Mouse (Mus musculus): ENCODE data around the gene Polr1e. TPM values are rescaled to one million over a fixed set of nuclear protein-coding genes. Genes with fewer than 3 reads are reported as not detected.
A peak's percentile ranks its signal among the peaks of the same experiment; 100 is the strongest.

The Polr1e gene
- polyA plus RNA-seq, 1 experiment from 2014 or later, result 18.3 TPM

- DNase-seq (ENCODE audit: low spot score) (peak; percentile 75), ATAC-seq (ENCODE audit: low FRiP score, low TSS enrichment) (peak; percentile 45)
Measured at GRCm38 (mm10) chr4:45011581-45012104, 6.7 kb upstream of the Polr1e start.

GRCm38 (mm10) chr4:45012105-45012975, 6.0 kb upstream of the Polr1e start, which contains the start of gene Zbtb5:
Gene Zbtb5, minus strand, starts transcription at chr4:45012412.
- under 1% methylated on average over 49 of the region's 63 CpGs for WGBS
- Histone ChIP-seq H3K4me3 (ENCODE audit: low read depth, low read length) (peak within 1 kb of the TSS; percentile 81), H3K27me3 (ENCODE audit: control insufficient read depth, insufficient read depth, low read length) (no peaks in the 10 kb centered on the region), H3K9me3 (ENCODE audit: control insufficient read depth, low read length) (no peaks in the 10 kb centered on the region), H3K36me3 (ENCODE audit: control insufficient read depth, insufficient read depth, low read length) (no peaks in the 10 kb centered on the region), H3K4me1 (replicated peaks; ENCODE audit: control insufficient read depth, insufficient read depth) (no peaks in the 10 kb centered on the region), H3K4me2 (replicated peaks; ENCODE audit: low read depth) (peak within 1 kb of the TSS; percentile 74), H3K27ac (replicated peaks) (peak within 1 kb of the TSS; percentile 98), H3K9ac (ENCODE audit: low read length) (peak within 1 kb of the TSS; percentile 87)
- no peak for TF ChIP-seq CTCF (IDR thresholded peaks at IDR 0.05; ENCODE audit: low read depth)
- no peak for TF ChIP-seq EP300 (optimal IDR thresholded peaks at IDR 0.05)
- peak; percentile 99 for DNase-seq (ENCODE audit: low spot score)
- ATAC-seq (ENCODE audit: low FRiP score, low TSS enrichment), result peak; percentile 98

More at GRCm38 (mm10) chr4:45011581-45012104, 6.7 kb upstream of the Polr1e start:
- TF ChIP-seq CTCF (IDR thresholded peaks at IDR 0.05; ENCODE audit: low read depth) (no peak), EP300 (optimal IDR thresholded peaks at IDR 0.05) (no peak)
- Histone ChIP-seq H3K4me1 (replicated peaks; ENCODE audit: control insufficient read depth, insufficient read depth) (no peaks in the 10 kb centered on the region), H3K36me3 (ENCODE audit: control insufficient read depth, insufficient read depth, low read length) (no peaks in the 10 kb centered on the region), H3K9ac (ENCODE audit: low read length) (peak overlapping the region; percentile 87), H3K4me3 (ENCODE audit: low read depth, low read length) (peak overlapping the region; percentile 81), H3K27me3 (ENCODE audit: control insufficient read depth, insufficient read depth, low read length) (no peaks in the 10 kb centered on the region), H3K27ac (replicated peaks) (peak overlapping the region; percentile 98), H3K4me2 (replicated peaks; ENCODE audit: low read depth) (peak overlapping the region; percentile 74), H3K9me3 (ENCODE audit: control insufficient read depth, low read length) (no peaks in the 10 kb centered on the region)
- under 1% methylated on average over 31 of the region's 31 CpGs for WGBS

DNA sequence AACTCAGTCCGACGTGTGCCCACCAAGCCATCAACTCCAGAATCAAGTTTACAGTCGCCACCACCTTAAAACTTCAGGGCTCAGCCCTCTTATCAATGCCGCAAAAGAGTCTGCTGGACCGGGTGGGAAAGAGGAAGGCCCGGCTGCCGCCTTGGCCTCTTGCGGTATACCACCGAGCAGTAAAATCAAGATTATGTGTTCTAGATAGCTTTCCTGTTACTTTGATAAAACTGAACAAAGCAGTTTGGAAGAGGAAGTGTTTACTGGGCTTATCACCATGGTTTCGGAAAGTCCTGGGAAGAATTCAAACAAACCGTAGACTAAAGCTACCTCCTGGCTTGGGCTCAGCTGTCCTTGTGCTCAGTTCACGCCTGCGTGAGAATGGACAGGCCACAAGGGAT, 5.4 kb upstream of the Polr1e start:
- Histone ChIP-seq H3K9ac (ENCODE audit: low read length) (peak overlapping the region; percentile 80), H3K27ac (replicated peaks) (peak overlapping the region; percentile 93), H3K4me2 (replicated peaks; ENCODE audit: low read depth) (peak overlapping the region; percentile 72), H3K4me1 (replicated peaks; ENCODE audit: control insufficient read depth, insufficient read depth) (no peaks in the 10 kb centered on the region), H3K4me3 (ENCODE audit: low read depth, low read length) (peak overlapping the region; percentile 63), H3K9me3 (ENCODE audit: control insufficient read depth, low read length) (no peaks in the 10 kb centered on the region), H3K27me3 (ENCODE audit: control insufficient read depth, insufficient read depth, low read length) (no peaks in the 10 kb centered on the region), H3K36me3 (ENCODE audit: control insufficient read depth, insufficient read depth, low read length) (no peaks in the 10 kb centered on the region)
- DNase-seq (ENCODE audit: low spot score), result no peak
- TF ChIP-seq EP300 (optimal IDR thresholded peaks at IDR 0.05) (no peak), CTCF (IDR thresholded peaks at IDR 0.05; ENCODE audit: low read depth) (no peak)
- under 1% methylated on average over 13 of the region's 13 CpGs for WGBS
- no peak for ATAC-seq (ENCODE audit: low FRiP score, low TSS enrichment)

DNA sequence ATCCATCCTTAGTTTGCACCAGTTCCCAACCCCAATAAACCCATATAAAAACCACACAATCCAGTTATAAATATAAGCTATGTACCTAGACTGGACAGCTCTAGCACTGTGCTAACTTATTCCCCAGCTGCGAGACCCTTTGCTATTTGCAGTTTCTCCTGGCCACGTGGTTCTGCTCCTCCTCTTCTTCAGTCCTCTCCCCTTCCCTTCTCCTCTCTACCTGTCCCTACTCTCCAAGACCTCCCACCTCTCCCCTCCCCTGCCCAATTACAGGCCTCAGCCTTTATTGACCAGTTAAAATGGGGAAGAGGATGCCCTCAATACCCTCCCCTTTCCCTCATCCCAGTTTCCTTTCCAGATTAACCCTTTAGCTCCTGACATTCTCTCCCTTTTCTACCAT, 4.8 kb upstream of the Polr1e start:
- ATAC-seq (ENCODE audit: low FRiP score, low TSS enrichment), result no peak
- Histone ChIP-seq H3K4me3 (ENCODE audit: low read depth, low read length) (peak overlapping the region; percentile 63), H3K27me3 (ENCODE audit: control insufficient read depth, insufficient read depth, low read length) (no peaks in the 10 kb centered on the region), H3K9ac (ENCODE audit: low read length) (peak overlapping the region; percentile 80), H3K4me2 (replicated peaks; ENCODE audit: low read depth) (peak overlapping the region; percentile 72), H3K4me1 (replicated peaks; ENCODE audit: control insufficient read depth, insufficient read depth) (no peaks in the 10 kb centered on the region), H3K27ac (replicated peaks) (no peak overlapping the region), H3K36me3 (ENCODE audit: control insufficient read depth, insufficient read depth, low read length) (no peaks in the 10 kb centered on the region), H3K9me3 (ENCODE audit: control insufficient read depth, low read length) (no peaks in the 10 kb centered on the region)
- TF ChIP-seq CTCF (IDR thresholded peaks at IDR 0.05; ENCODE audit: low read depth) (no peak), EP300 (optimal IDR thresholded peaks at IDR 0.05) (no peak)
- DNase-seq (ENCODE audit: low spot score), result no peak
- 4% methylated on average over 2 of the region's 2 CpGs for WGBS

- DNase-seq (ENCODE audit: low spot score), result peak; percentile 47
- Histone ChIP-seq H3K9ac (ENCODE audit: low read length) (no peak overlapping the region), H3K4me3 (ENCODE audit: low read depth, low read length) (no peak overlapping the region), H3K4me2 (replicated peaks; ENCODE audit: low read depth) (no peak overlapping the region), H3K4me1 (replicated peaks; ENCODE audit: control insufficient read depth, insufficient read depth) (no peaks in the 10 kb centered on the region), H3K36me3 (ENCODE audit: control insufficient read depth, insufficient read depth, low read length) (no peaks in the 10 kb centered on the region), H3K27ac (replicated peaks) (no peak overlapping the region), H3K9me3 (ENCODE audit: control insufficient read depth, low read length) (no peaks in the 10 kb centered on the region), H3K27me3 (ENCODE audit: control insufficient read depth, insufficient read depth, low read length) (no peaks in the 10 kb centered on the region)
- 10% methylated on average over 3 of the region's 3 CpGs for WGBS
- ATAC-seq (ENCODE audit: low FRiP score, low TSS enrichment), result no peak
- TF ChIP-seq EP300 (optimal IDR thresholded peaks at IDR 0.05), result no peak
- TF ChIP-seq CTCF (IDR thresholded peaks at IDR 0.05; ENCODE audit: low read depth), result peak; percentile 87
Measured at GRCm38 (mm10) chr4:45015615-45016014, 2.8 kb upstream of the Polr1e start.
